Mouse (Mus musculus) intestine, embryonic 15.5 days (tissue): Measurements from ENCODE around the gene Mfap1b. TPM values are rescaled to one million over a fixed set of nuclear protein-coding genes. Genes with fewer than 3 reads are reported as not detected.

Experiments used
- ATAC-seq: fragments of 200-750 bp; cut with Nextera tagmentation; 2 replicates; pipeline ENCODE4 v1.8.0; 2017; ENCODE audit warnings: moderate TSS enrichment, moderate library complexity
- H3K27ac ChIP-seq: fragments of 300-500 bp; sonication (generic); 2 replicates; pipeline ENCODE4 v1.5.1; 2015; ENCODE audit warnings: mild to moderate bottlenecking, inconsistent platforms
- H3K27me3 ChIP-seq: fragments of 300-500 bp; sonication (generic); replicated peaks from 2 replicates; pipeline ENCODE4 v1.6.1; 2015; ENCODE audit warnings: inconsistent platforms
- H3K36me3 ChIP-seq: fragments of 300-500 bp; sonication (generic); 2 replicates; pipeline ENCODE4 v1.6.1; 2015; ENCODE audit warnings: inconsistent platforms
- H3K4me1 ChIP-seq: fragments of 300-500 bp; sonication (generic); replicated peaks from 2 replicates; pipeline ENCODE4 v1.6.1; 2015; ENCODE audit warnings: inconsistent platforms
- H3K4me2 ChIP-seq: fragments of 300-500 bp; sonication (generic); replicated peaks from 2 replicates; pipeline ENCODE4 v1.6.1; 2015; ENCODE audit warnings: mild to moderate bottlenecking, inconsistent platforms
- H3K4me3 ChIP-seq: fragments of 300-500 bp; sonication (generic); replicated peaks from 2 replicates; pipeline ENCODE4 v1.5.1; 2015; ENCODE audit warnings: inconsistent platforms
- H3K9ac ChIP-seq: fragments of 300-500 bp; sonication (generic); 2 replicates; pipeline ENCODE4 v1.6.1; 2015; ENCODE audit warnings: inconsistent platforms
- H3K9me3 ChIP-seq: fragments of 300-500 bp; sonication (generic); 2 replicates; pipeline ENCODE4 v1.6.1; 2016; ENCODE audit warnings: inconsistent platforms
- WGBS: fragments of 180-500 bp; shearing (Covaris S2); methylation state at CpG from one replicate; pipeline ENCODE4 v1.1.7; 2015; 5-methylcytosine and 5-hydroxymethylcytosine counted together
- polyA plus RNA-seq: library from polyadenylated mRNA; unstranded; fragments of >200 nt; fragmentation: Nextera tagmentation; extraction: Ambion mirVana; gene quantifications from 2 replicates; pipeline ENCODE4 v1.2.1, GENCODE M21; 2015

Mfap1b gene
- polyA plus RNA-seq, 1 experiment from 2014 or later: 41.5 TPM

DNA sequence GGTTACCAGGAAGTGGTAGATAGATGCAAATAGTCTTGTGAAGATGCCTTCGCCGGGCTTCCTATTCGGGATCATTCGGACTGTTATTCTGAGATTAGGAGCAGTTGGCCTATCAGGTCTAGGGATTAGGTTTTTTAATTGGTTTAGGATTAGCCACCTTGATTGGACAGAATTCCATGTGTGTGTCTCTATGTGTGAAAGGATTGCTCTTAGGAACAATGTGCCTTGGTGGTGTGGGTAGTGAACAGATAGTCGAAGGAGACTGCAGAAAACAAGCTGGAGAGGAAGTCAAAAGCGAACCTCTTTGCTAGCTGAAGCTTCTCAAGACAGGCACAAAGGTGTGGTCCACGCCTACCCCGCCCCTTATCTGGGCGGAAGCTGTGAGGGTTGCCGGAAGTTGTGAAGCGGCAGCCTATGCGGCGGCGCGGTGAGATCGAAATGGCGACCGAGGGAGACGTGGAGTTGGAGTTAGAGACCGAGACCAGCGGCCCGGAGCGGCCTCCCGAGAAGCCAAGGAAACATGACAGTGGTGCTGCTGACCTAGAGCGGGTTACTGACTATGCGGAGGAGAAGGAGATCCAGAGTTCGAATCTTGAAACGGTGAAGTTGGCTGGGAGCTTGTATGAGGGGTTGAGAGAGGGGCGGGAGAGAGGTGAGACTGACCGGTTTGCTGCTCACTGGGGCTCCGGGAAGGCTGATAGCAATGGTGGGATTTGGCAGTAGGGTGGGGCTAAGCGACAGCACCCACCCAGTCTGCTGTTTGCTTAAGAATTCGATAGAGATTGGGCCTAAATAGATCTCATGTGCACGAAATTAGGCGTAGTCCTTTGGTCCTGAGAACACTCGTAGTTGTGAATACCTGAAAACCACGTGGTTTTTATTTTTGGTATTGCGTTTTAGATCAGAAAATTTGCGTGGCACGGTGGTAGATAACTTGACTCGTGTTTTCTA is 16.9 kb downstream of the Mfap1b start, which contains the start of gene Serinc4:
Gene Serinc4 (minus strand): TSS at position 90 of the 951 bp plus-strand sequence.
- Histone ChIP-seq H3K9ac (peak within 1 kb of the TSS; percentile 64), H3K4me3 (peak within 1 kb of the TSS; percentile 71), H3K4me1 (peaks cover 10% of the 10 kb centered on the region; the same call in 1 of the 2 replicates), H3K27me3 (no peaks in the 10 kb centered on the region), H3K27ac (peak within 1 kb of the TSS; percentile 75), H3K36me3 (peaks cover 9% of the 10 kb centered on the region; the same call in 1 of the 2 replicates), H3K4me2 (peak within 1 kb of the TSS; percentile 55), H3K9me3 (no peaks in the 10 kb centered on the region)
- 4% methylated on average over 41 of the region's 41 CpGs for WGBS
- ATAC-seq: peak; percentile 95

DNA sequence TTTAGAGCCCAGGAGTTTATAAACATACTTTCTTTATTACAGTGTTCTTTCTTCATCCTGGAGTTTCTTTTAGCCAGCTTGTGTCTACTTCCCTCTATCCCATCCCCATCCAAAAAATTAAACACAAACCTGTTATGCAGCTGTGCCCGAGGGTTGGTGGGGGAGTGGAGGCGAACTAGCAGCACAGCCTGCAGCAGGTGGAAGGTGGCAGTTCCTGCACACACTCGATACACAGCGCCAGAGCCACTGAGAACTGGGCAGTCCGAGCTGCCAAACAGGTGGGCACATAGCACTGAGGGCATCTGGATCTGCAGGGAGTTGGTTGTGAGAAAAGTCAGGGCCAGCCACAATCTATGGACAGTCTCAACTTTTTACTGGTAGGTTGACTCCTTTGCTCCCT is 18.3 kb downstream of the Mfap1b start:
- Histone ChIP-seq H3K4me3 (no peak overlapping the region), H3K9me3 (no peaks in the 10 kb centered on the region), H3K4me1 (peaks cover 14% of the 10 kb centered on the region; the same call in 1 of the 2 replicates), H3K27ac (no peak overlapping the region), H3K4me2 (no peak overlapping the region), H3K36me3 (peaks cover 9% of the 10 kb centered on the region), H3K9ac (no peak overlapping the region), H3K27me3 (no peaks in the 10 kb centered on the region)
- WGBS: 78% methylated on average over 5 of the region's 5 CpGs
- no peak for ATAC-seq

DNA sequence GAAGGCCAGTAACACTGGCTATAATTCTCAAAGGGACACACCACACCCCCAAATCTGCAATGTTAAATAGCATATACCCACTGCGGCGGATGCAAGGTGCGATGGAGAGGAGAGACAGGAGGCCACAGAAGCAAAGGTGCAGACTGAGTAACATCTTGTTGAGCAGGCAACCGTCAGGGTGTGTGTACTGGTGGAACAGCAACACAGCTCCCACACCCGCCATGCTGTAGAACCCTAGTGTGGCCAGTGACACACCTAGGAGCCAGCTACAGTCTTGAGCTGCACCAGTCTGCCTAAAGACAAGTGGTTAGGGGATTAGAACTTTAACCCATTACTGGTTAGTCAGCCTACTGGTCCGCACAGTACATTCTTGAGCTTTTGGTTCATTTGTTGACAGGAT is 19.9 kb downstream of the Mfap1b start:
- 78% methylated on average over 6 of the region's 6 CpGs for WGBS
- no peak overlapping the region for H3K27ac ChIP-seq
- ATAC-seq: no peak

DNA sequence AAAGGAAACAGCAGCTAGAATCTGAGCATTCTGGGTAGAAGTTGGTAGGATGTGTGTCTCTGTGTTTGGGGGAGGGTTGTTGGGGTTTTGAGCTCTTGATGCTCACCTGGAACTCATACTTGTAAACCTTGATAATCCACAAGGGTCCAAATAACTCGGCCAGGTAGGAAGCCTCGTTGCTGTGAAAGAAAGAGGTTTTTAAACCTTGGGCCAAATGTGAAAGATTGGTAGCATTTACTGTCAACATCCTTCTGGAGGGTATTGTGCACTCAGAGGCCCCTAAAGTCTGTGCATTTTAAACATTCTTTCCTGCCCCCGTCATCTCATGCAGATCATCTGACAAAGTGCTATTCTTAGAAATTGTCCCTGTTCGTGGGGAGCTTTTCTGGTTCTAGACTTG is 20.9 kb downstream of the Mfap1b start, which contains the start of gene Hypk:
Gene Hypk (plus strand): TSS at position 301 of the 400 bp plus-strand sequence.
- Histone ChIP-seq H3K4me2 (no peak within 1 kb of the TSS), H3K9ac (no peak within 1 kb of the TSS), H3K4me1 (peaks cover 12% of the 10 kb centered on the region; the same call in 1 of the 2 replicates), H3K36me3 (peaks cover 9% of the 10 kb centered on the region), H3K27me3 (no peaks in the 10 kb centered on the region), H3K27ac (no peak within 1 kb of the TSS), H3K9me3 (no peaks in the 10 kb centered on the region), H3K4me3 (no peak within 1 kb of the TSS)
- WGBS: 60% methylated on average over 4 of the region's 4 CpGs
- no peak for ATAC-seq

More for the DNA sequence above, 19.9 kb downstream of the Mfap1b start:
- H3K9me3 ChIP-seq: no peaks in the 10 kb centered on the region
- H3K4me2 ChIP-seq: no peak overlapping the region
- no peak overlapping the region for H3K4me3 ChIP-seq
- no peak overlapping the region for H3K9ac ChIP-seq
- peaks cover 9% of the 10 kb centered on the region for H3K36me3 ChIP-seq
- H3K4me1 ChIP-seq: peaks cover 14% of the 10 kb centered on the region; the same call in 1 of the 2 replicates
- H3K27me3 ChIP-seq: no peaks in the 10 kb centered on the region

DNA sequence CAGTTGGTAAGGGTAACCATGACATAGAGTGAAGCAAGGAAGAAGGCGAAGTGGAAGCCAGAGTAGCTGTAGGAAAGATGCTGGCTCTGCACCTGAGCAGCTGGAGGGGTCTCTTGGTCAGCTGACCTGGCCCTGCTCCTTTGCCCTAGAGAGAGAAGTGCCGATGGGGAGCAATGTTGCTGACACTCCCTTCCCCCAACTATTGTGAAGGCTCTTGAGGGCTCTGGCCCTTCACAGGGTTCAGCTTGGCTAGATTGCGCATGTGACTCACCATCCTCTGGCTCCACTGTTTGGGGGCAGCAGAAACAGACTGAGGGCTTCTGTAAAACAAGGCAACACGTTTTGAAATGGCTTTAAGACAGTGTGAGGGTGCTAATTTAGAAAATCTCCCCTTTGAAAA is 21.5 kb downstream of the Mfap1b start:
- Histone ChIP-seq H3K4me2 (no peak overlapping the region), H3K9me3 (no peaks in the 10 kb centered on the region), H3K27ac (no peak overlapping the region), H3K36me3 (peaks cover 9% of the 10 kb centered on the region), H3K27me3 (no peaks in the 10 kb centered on the region), H3K9ac (no peak overlapping the region), H3K4me1 (peaks cover 12% of the 10 kb centered on the region; the same call in 1 of the 2 replicates), H3K4me3 (no peak overlapping the region)
- WGBS: 75% methylated on average over 4 of the region's 4 CpGs
- ATAC-seq: no peak

DNA sequence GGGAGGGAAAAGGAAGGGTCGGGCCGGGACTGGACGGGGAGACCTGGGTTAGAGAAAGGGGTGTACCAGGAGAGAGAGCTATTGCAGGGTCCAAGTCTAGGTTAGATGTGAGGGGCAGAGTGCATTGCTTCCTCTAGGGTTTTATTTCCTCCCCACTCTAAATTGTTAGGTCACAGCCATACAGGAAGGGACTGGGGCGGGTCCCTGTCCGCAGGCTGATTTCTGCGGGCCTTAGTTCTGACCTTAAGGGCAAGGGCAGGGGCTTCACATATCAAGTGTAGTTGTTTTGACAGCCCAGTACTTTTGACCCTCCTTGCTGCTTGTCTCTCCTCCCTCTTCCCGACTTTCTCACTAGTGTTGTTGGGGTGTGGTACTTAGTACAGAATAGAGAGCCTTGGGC is 23.8 kb downstream of the Mfap1b start:
- ATAC-seq: no peak

DNA sequence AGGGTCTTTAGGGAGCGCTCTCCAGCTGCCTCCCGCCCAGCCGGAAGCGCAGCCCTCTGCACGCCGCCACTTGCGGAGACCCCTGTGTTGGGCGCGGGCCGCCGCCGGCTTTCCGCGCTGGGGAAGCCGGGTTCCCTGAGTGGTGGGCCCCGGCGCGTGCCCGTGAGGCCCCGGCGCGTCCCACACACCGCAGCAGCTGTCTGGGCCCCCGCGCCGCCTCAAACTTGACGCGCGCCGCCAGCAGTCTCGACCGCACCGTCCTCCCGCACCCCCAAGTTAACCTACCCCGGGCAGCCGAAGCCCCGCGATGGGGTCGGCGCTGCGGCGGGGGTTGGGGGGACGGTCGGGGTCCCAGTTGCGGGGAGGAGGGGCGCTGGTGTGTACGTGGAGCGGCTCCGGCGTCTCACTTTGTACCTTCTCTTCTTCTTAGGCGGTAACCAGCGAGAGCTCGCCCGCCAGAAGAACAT is 24.3 kb downstream of the Mfap1b start:
- ATAC-seq: peak; percentile 42

More for the DNA sequence above, 23.8 kb downstream of the Mfap1b start:
- 0% methylated on average over 7 of the region's 7 CpGs for WGBS
- H3K4me3 ChIP-seq: peak overlapping the region; percentile 100
- peak overlapping the region; percentile 86 for H3K4me2 ChIP-seq
- H3K36me3 ChIP-seq: peaks cover 9% of the 10 kb centered on the region
- H3K9ac ChIP-seq: peak overlapping the region; percentile 99
- peak overlapping the region; percentile 98 for H3K27ac ChIP-seq
- no peaks in the 10 kb centered on the region for H3K27me3 ChIP-seq
- H3K4me1 ChIP-seq: peaks cover 12% of the 10 kb centered on the region; the same call in 1 of the 2 replicates
- no peaks in the 10 kb centered on the region for H3K9me3 ChIP-seq

DNA sequence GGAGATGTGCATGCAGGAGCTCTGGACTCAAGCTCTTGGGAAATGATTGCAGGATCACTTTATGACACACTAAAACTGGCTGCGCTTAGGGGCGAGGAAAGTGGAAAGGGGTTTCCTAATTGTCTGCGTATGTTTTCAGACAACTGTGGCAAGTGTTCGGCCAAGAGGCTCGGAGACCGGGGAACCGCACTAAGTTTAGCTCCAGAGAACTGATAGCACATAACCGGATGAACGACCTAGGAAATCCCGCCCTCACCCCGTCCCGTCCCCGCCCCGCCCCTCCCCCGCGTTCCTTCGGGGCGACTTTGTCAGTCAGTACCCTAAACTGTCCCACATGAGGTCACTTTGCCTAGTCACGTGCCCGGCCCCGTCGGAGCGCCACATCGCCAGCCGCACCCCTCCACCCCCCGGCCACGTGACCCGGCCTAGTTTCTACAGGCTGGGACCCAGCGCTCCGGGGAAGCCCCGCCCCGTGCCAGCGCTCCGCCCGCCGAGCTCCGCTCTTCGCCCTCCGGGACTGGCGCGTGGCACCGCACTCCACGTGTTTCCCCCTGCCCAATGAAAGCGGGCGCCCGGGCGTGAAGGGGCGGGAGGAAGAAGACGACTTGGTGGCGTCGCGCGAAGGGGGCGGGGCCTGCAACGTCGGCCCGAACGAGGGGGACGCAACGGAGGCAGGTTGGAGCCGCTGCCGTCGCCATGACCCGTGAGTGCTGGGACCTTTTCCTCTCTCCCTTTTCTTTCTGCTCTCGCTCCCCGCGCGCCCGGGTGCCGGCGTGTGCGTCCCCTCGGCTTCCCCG is 24.9 kb downstream of the Mfap1b start, which contains the start of gene Serf2:
Gene Serf2 (plus strand): TSS at position 457 of the 797 bp plus-strand sequence.
- ATAC-seq: peak; percentile 98

More for the DNA sequence above, 24.3 kb downstream of the Mfap1b start:
- Histone ChIP-seq H3K4me1 (peaks cover 12% of the 10 kb centered on the region; the same call in 1 of the 2 replicates), H3K27me3 (no peaks in the 10 kb centered on the region), H3K36me3 (peaks cover 9% of the 10 kb centered on the region), H3K9me3 (no peaks in the 10 kb centered on the region), H3K9ac (peak overlapping the region; percentile 99), H3K27ac (peak overlapping the region; percentile 98), H3K4me2 (peak overlapping the region; percentile 86), H3K4me3 (peak overlapping the region; percentile 100)
- under 1% methylated on average over 54 of the region's 54 CpGs for WGBS

DNA sequence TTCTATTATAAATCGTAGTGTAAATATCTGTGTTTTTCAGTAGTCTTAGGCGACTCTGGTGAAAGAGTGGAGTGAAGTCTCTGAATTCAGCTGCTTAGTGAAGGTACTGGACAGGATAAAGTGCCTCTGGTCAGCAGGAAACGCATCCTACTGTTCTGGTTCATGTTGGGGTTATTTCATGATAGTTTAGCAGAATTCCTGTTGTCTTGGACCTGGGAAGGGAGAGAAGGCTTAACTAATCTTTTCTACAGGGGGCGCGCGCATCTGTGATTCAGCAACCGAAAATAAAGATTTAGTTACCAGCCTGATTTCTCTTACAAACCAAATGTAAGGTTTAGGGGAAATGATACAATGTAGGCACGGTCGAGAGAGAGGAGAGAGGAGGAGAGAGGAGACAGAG is 25.7 kb downstream of the Mfap1b start:
- Histone ChIP-seq H3K9me3 (no peaks in the 10 kb centered on the region), H3K4me2 (peak overlapping the region; percentile 86), H3K9ac (peak overlapping the region; percentile 64), H3K4me3 (peak overlapping the region; percentile 100), H3K27ac (peak overlapping the region; percentile 95), H3K36me3 (peaks cover 4% of the 10 kb centered on the region), H3K4me1 (peaks cover 12% of the 10 kb centered on the region; the same call in 1 of the 2 replicates), H3K27me3 (no peaks in the 10 kb centered on the region)
- 12% methylated on average over 9 of the region's 9 CpGs for WGBS
- ATAC-seq: no peak

More for the DNA sequence above, 24.9 kb downstream of the Mfap1b start, which contains the start of gene Serf2:
- under 1% methylated on average over 64 of the region's 74 CpGs for WGBS
- Histone ChIP-seq H3K27ac (peak within 1 kb of the TSS; percentile 98), H3K4me1 (peaks cover 12% of the 10 kb centered on the region; the same call in 1 of the 2 replicates), H3K27me3 (no peaks in the 10 kb centered on the region), H3K9ac (peak within 1 kb of the TSS; percentile 99), H3K36me3 (peaks cover 9% of the 10 kb centered on the region), H3K4me2 (peak within 1 kb of the TSS; percentile 86), H3K9me3 (no peaks in the 10 kb centered on the region), H3K4me3 (peak within 1 kb of the TSS; percentile 100)

DNA sequence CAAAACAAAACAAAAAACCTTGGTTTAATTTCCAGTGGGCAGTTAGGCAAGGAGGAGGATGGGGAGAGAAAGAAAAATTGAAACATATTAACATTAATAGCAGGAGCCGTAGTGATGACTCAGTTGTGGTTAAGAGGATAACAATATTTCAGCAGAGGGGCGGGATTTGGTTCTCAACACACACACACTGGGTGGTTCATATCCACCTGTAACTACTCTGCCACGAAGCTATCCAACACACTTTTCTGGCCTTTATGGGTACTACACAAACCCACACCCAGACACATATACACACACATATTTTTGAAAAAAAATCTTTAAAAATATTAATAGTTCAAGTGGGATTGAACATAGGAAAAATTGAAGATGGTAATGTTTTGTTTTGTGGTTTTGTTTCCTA is 26.9 kb downstream of the Mfap1b start:
- WGBS: 78% methylated on average over 3 of the region's 3 CpGs
- Histone ChIP-seq H3K4me3 (no peak overlapping the region), H3K4me1 (peaks cover 16% of the 10 kb centered on the region; the same call in 1 of the 2 replicates), H3K4me2 (no peak overlapping the region), H3K9ac (no peak overlapping the region), H3K27me3 (no peaks in the 10 kb centered on the region), H3K27ac (no peak overlapping the region), H3K36me3 (no peaks in the 10 kb centered on the region; the same call in 1 of the 2 replicates), H3K9me3 (no peaks in the 10 kb centered on the region)
- no peak for ATAC-seq

DNA sequence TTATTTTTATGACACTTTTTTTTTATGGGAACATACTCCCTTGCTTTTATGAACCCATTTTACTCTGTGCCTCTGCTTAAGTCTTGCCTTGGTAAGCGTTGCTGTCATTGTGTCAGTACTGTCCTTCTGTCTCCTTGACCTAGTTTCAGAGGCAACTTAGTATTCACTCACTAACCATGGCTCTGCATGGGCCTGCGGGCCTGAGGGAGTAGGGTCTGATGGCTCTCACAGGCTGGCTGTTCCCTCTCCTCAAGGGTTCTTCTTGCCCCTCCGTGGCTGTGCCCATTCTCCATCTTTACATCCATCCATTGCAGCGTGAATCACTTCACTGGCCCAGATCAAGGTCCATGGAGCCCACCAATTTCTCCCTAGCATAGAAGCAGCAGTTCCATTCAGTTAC is 27.4 kb downstream of the Mfap1b start:
- no peak overlapping the region for H3K4me2 ChIP-seq
- no peaks in the 10 kb centered on the region for H3K9me3 ChIP-seq
- no peak overlapping the region for H3K4me3 ChIP-seq
- no peak overlapping the region for H3K27ac ChIP-seq
- no peaks in the 10 kb centered on the region for H3K27me3 ChIP-seq
- ATAC-seq: no peak
- no peaks in the 10 kb centered on the region; the same call in 1 of the 2 replicates for H3K36me3 ChIP-seq
- H3K4me1 ChIP-seq: peaks cover 20% of the 10 kb centered on the region; the same call in 1 of the 2 replicates
- WGBS: 91% methylated on average over 4 of the region's 4 CpGs
- no peak overlapping the region for H3K9ac ChIP-seq
